Comparison of ENCODE assay signal across 8 mouse cellular contexts in the genomic region with DNA sequence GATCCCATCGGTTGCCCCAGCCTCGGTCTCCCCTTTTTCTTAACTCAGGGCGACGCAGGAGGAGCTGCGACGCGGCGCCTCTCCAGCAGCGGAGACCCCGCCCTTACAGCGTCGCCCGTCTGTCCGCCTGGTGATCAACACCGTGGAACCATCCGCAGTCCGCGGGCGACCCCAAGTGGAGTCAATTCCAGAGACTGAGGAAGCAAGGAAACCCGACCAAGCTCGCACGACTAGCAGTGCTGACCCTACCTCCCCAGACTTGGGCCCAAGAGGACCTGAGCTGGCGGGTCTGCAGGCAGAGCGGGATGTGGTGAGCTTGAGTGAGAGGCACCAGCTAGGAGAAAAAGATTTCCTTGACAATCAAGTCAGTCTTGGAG. TPM values are rescaled to one million over a fixed set of nuclear protein-coding genes. Genes with fewer than 3 reads are reported as not detected.
DNase-seq lines count a peak whose midpoint lies in the region; ATAC-seq and TF ChIP-seq lines count a peak whose summit lies in the region.

No protein-coding gene starts in this region.

- no peaks in the 10 kb centered on the region for H3K36me3 ChIP-seq in liver, postnatal 0 days (replicated peaks; ENCODE audit: insufficient read depth, low read length)
- H3K36me3 ChIP-seq in neural tube, embryonic 13.5 days: no peaks in the 10 kb centered on the region

- H3K4me1 ChIP-seq in liver, postnatal 0 days (ENCODE audit: insufficient read depth): peaks cover 7% of the 10 kb centered on the region; the same call in 1 of the 2 replicates
- H3K4me1 ChIP-seq in neural tube, embryonic 13.5 days (replicated peaks): peaks cover 13% of the 10 kb centered on the region

- H3K9me3 ChIP-seq in liver, postnatal 0 days (ENCODE audit: low read length): no peaks in the 10 kb centered on the region
- H3K9me3 ChIP-seq in neural tube, embryonic 13.5 days: no peaks in the 10 kb centered on the region

- 12% methylated on average over 24 of the region's 24 CpGs for WGBS in liver, postnatal 0 days (ENCODE audit: insufficient replicate concordance)
- whole genome bisulfite sequencing in neural tube, embryonic 13.5 days: under 1% methylated on average over 24 of the region's 24 CpGs

- peak overlapping the region; percentile 63 for H3K4me3 ChIP-seq in layer of hippocampus, adult 2 months
- peak overlapping the region; percentile 36 for H3K4me3 ChIP-seq in liver, postnatal 0 days (ENCODE audit: low read depth, low read length)
- H3K4me3 ChIP-seq in neural tube, embryonic 13.5 days: peak overlapping the region; percentile 46

- peak; percentile 81 for TF ChIP-seq CTCF in layer of hippocampus, adult 2 months (conservative IDR thresholded peaks at IDR 0.05)
- peak; percentile 73 for TF ChIP-seq CTCF in liver, postnatal 0 days (IDR thresholded peaks at IDR 0.05; ENCODE audit: low read depth)

- H3K4me2 ChIP-seq in liver, postnatal 0 days (ENCODE audit: low read depth, low read length): peak overlapping the region; percentile 63
- H3K4me2 ChIP-seq in neural tube, embryonic 13.5 days: peak overlapping the region; percentile 75

- TF ChIP-seq EP300 in liver, postnatal 0 days (IDR thresholded peaks at IDR 0.05; ENCODE audit: low read depth): no peak

- H3K27ac ChIP-seq in layer of hippocampus, adult 2 months: peak overlapping the region; percentile 15; the same call in 1 of the 2 replicates
- no peak overlapping the region for H3K27ac ChIP-seq in liver, postnatal 0 days (ENCODE audit: low read depth)
- H3K27ac ChIP-seq in neural tube, embryonic 13.5 days (replicated peaks): no peak overlapping the region

- DNase-seq in MN1 (ENCODE audit: low spot score): peak; percentile 76
- peak; percentile 59 for DNase-seq in cerebellum, adult 8-10 months
- DNase-seq in heart, postnatal 4 days: peak; percentile 90
- DNase-seq in layer of hippocampus, adult 2 months (ENCODE audit: low spot score in 2 of 2): peak; percentile 89 to 93
- DNase-seq in liver, postnatal 0 days: peak; percentile 72
- DNase-seq in thymus, postnatal 36 days: peak; percentile 40 to 46

- H3K27me3 ChIP-seq in liver, postnatal 0 days (ENCODE audit: insufficient read depth, low read length): peaks cover 28% of the 10 kb centered on the region
- peaks cover 73% of the 10 kb centered on the region for H3K27me3 ChIP-seq in neural tube, embryonic 13.5 days

- peak; percentile 86 for ATAC-seq in frontal cortex, adult (ENCODE audit: low TSS enrichment)
- ATAC-seq in liver, postnatal 0 days: peak; percentile 71
- peak; percentile 90 for ATAC-seq in neural tube, embryonic 13.5 days (ENCODE audit: low read depth)

- H3K9ac ChIP-seq in liver, postnatal 0 days (replicated peaks): no peak overlapping the region
- peak overlapping the region; percentile 69 for H3K9ac ChIP-seq in neural tube, embryonic 13.5 days

RNA-seq across cellular contexts. Expression of gene Eps8l1, which starts 10.7 kb away (rescaled TPM):
- 1 to 10 TPM; 1.6 to 2.7 TPM for total RNA-seq in heart, postnatal 4 days (2021)
- total RNA-seq in layer of hippocampus, adult 2 months (2021): 1 to 10 TPM; 7.8 to 8.9 TPM
- 0.37 and 0.97 TPM in 2 replicates for polyA plus RNA-seq in liver, postnatal 0 days (2015; fragmentation: Nextera tagmentation; extraction: Ambion mirVana)
- 12.1 and 12.9 TPM in 2 replicates for polyA plus RNA-seq in neural tube, embryonic 13.5 days (2015; fragmentation: Nextera tagmentation; extraction: Ambion mirVana)

RNA-seq across cellular contexts. Expression of gene Rdh13, which starts 25.7 kb away (rescaled TPM):
- total RNA-seq in heart, postnatal 4 days (2021): 10 to 100 TPM; 30.4 to 36.4 TPM
- 10 to 100 TPM; 25.2 to 28.4 TPM for total RNA-seq in layer of hippocampus, adult 2 months (2021)
- polyA plus RNA-seq in liver, postnatal 0 days (2015; fragmentation: Nextera tagmentation; extraction: Ambion mirVana): 7.0 and 7.8 TPM in 2 replicates
- 35.9 and 38.6 TPM in 2 replicates for polyA plus RNA-seq in neural tube, embryonic 13.5 days (2015; fragmentation: Nextera tagmentation; extraction: Ambion mirVana)

RNA-seq across cellular contexts. Expression of gene Ppp1r12c, which starts 30.3 kb away (rescaled TPM):
- total RNA-seq in heart, postnatal 4 days (2021): 10 to 100 TPM; 89.8 to 92.3 TPM
- 100 to 1,000 TPM; 157 to 161 TPM for total RNA-seq in layer of hippocampus, adult 2 months (2021)
- 14.9 and 15.6 TPM in 2 replicates for polyA plus RNA-seq in liver, postnatal 0 days (2015; fragmentation: Nextera tagmentation; extraction: Ambion mirVana)
- 46.0 and 48.4 TPM in 2 replicates for polyA plus RNA-seq in neural tube, embryonic 13.5 days (2015; fragmentation: Nextera tagmentation; extraction: Ambion mirVana)

RNA-seq across cellular contexts. Expression of gene Tnnt1, which starts 45.0 kb away (rescaled TPM):
- 10 to 100 TPM; 48.7 to 59.0 TPM for total RNA-seq in heart, postnatal 4 days (2021)
- total RNA-seq in layer of hippocampus, adult 2 months (2021): 1 to 10 TPM; 1.7 to 4.0 TPM
- polyA plus RNA-seq in liver, postnatal 0 days (2015; fragmentation: Nextera tagmentation; extraction: Ambion mirVana): 5.3 and 11.2 TPM in 2 replicates
- 12.7 and 42.9 TPM in 2 replicates for polyA plus RNA-seq in neural tube, embryonic 13.5 days (2015; fragmentation: Nextera tagmentation; extraction: Ambion mirVana)

RNA-seq across cellular contexts. Expression of gene Tnni3, which starts 52.9 kb away (rescaled TPM):
- 1,000 to 10,000 TPM; 4,693 to 5,168 TPM for total RNA-seq in heart, postnatal 4 days (2021)
- total RNA-seq in layer of hippocampus, adult 2 months (2021): under 1 TPM in 1 of 2 experiments, not detected in 1; 0.64 TPM
- polyA plus RNA-seq in liver, postnatal 0 days (2015; fragmentation: Nextera tagmentation; extraction: Ambion mirVana): 0.27 and 0.46 TPM in 2 replicates
- 1.8 and 3.6 TPM in 2 replicates for polyA plus RNA-seq in neural tube, embryonic 13.5 days (2015; fragmentation: Nextera tagmentation; extraction: Ambion mirVana)
